Mouse (Mus musculus): ENCODE measurements around the gene Elovl7.

GRCm38 (mm10) chr13:108319028-108319427 is 104.8 kb downstream of the Elovl7 start:
- TF ChIP-seq POLR2A (IDR thresholded peaks at IDR 0.05; ENCODE audit: low read depth, low read length) (no peak), CTCF (conservative IDR thresholded peaks at IDR 0.05; ENCODE audit: insufficient read depth, insufficient read length, low read depth, low read length) (no peak)
